Mouse (Mus musculus): ENCODE results near the gene Ngef. TPM values are rescaled to one million over a fixed set of nuclear protein-coding genes. Genes with fewer than 3 reads are reported as not detected.

Ngef gene
- 5.6 and 6.3 TPM in 2 replicates for polyA plus RNA-seq (2012; rRNA removed)

GRCm38 (mm10) chr1:87573800-87574215, at the start of gene Ngef:
Ngef (minus strand) TSS chr1:87573870.
- DNase-seq (ENCODE audit: low spot score) = peak; percentile 32

GRCm38 (mm10) chr1:87621858-87622279, 48.2 kb upstream of the Ngef start:
- DNase-seq (ENCODE audit: low spot score) = no peak

GRCm38 (mm10) chr1:87621146-87621857, 47.6 kb upstream of the Ngef start:
- no peak for DNase-seq (ENCODE audit: low spot score)

- no peak for DNase-seq (ENCODE audit: low spot score)
Measured at GRCm38 (mm10) chr1:87620693-87621092, 47.0 kb upstream of the Ngef start.

- no peak for DNase-seq (ENCODE audit: low spot score)
Measured at GRCm38 (mm10) chr1:87620211-87620668, 46.6 kb upstream of the Ngef start, which contains the start of gene Inpp5d. Inpp5d (plus strand) TSS chr1:87620312.

GRCm38 (mm10) chr1:87614576-87615295, 41.1 kb upstream of the Ngef start:
- DNase-seq (ENCODE audit: low spot score) = no peak

GRCm38 (mm10) chr1:87608416-87609046, 34.9 kb upstream of the Ngef start:
- DNase-seq (ENCODE audit: low spot score) = peak; percentile 50

- no peak for DNase-seq (ENCODE audit: low spot score)
Measured at GRCm38 (mm10) chr1:87607385-87608091, 33.9 kb upstream of the Ngef start.

- no peak for DNase-seq (ENCODE audit: low spot score)
Measured at GRCm38 (mm10) chr1:87605296-87605695, 31.6 kb upstream of the Ngef start.

- no peak for DNase-seq (ENCODE audit: low spot score)
Measured at GRCm38 (mm10) chr1:87603389-87603788, 29.7 kb upstream of the Ngef start.

- DNase-seq (ENCODE audit: low spot score) = no peak
Measured at GRCm38 (mm10) chr1:87601801-87602200, 28.1 kb upstream of the Ngef start.

GRCm38 (mm10) chr1:87600533-87600932, 26.9 kb upstream of the Ngef start:
- no peak for DNase-seq (ENCODE audit: low spot score)

GRCm38 (mm10) chr1:87594671-87595070, 21.0 kb upstream of the Ngef start:
- no peak for DNase-seq (ENCODE audit: low spot score)

GRCm38 (mm10) chr1:87594261-87594660, 20.6 kb upstream of the Ngef start:
- DNase-seq (ENCODE audit: low spot score) = no peak

- DNase-seq (ENCODE audit: low spot score) = no peak
Measured at GRCm38 (mm10) chr1:87589980-87590379, 16.3 kb upstream of the Ngef start.

- no peak for DNase-seq (ENCODE audit: low spot score)
Measured at GRCm38 (mm10) chr1:87589162-87589561, 15.5 kb upstream of the Ngef start.

- no peak for DNase-seq (ENCODE audit: low spot score)
Measured at GRCm38 (mm10) chr1:87580824-87581223, 7.2 kb upstream of the Ngef start.

GRCm38 (mm10) chr1:87578965-87579364, 5.3 kb upstream of the Ngef start:
- no peak for DNase-seq (ENCODE audit: low spot score)

- DNase-seq (ENCODE audit: low spot score) = peak; percentile 42
Measured at GRCm38 (mm10) chr1:87574785-87575184, 1.1 kb upstream of the Ngef start.

GRCm38 (mm10) chr1:87574353-87574752, 683 bp upstream of the Ngef start:
- no peak for DNase-seq (ENCODE audit: low spot score)

GRCm38 (mm10) chr1:87573261-87573660, 409 bp downstream of the Ngef start:
- no peak for DNase-seq (ENCODE audit: low spot score)

GRCm38 (mm10) chr1:87568398-87568797, 5.3 kb downstream of the Ngef start:
- DNase-seq (ENCODE audit: low spot score) = no peak
